Mouse (Mus musculus) left cerebral cortex, postnatal 4 days (tissue): ENCODE measurements around the gene Telo2. TPM values are rescaled to one million over a fixed set of nuclear protein-coding genes. Genes with fewer than 3 reads are reported as not detected.

ENCODE experiments used
- DNase-seq: peaks from one replicate; pipeline ENCODE4 v3.0.0-alpha.2; 2022
- intact Hi-C: fragments of 180-260 bp; cut with DNase I; formaldehyde crosslinking; loops from one replicate; pipeline ENCODE4 v1.15.1; 2025
- total RNA-seq, 2 experiments: library from RNA; stranded (reverse); gene quantifications; 2 replicates each; pipeline ENCODE4 v1.2.3; 2021

The Telo2 gene
- total RNA-seq, 2 experiments from 2014 or later, result 58.3 to 59.3 TPM

- intact Hi-C loops, result no loop called here
Observed at GRCm38 (mm10) chr17:25063261-25063660, 52.5 kb downstream of the Telo2 start.

GRCm38 (mm10) chr17:25057041-25057440, 58.7 kb downstream of the Telo2 start:
- DNase-seq, result no peak
- intact Hi-C loops, result no loop called here

More at GRCm38 (mm10) chr17:25063261-25063660, 52.5 kb downstream of the Telo2 start:
- DNase-seq, result peak; percentile 36

GRCm38 (mm10) chr17:25053274-25053673, 62.5 kb downstream of the Telo2 start:
- no peak for DNase-seq
- intact Hi-C loops, result no loop called here

Other genes with a start within 250 kb of the Telo2 start
- gene Igfals, start 250.0 kb downstream of the Telo2 start, total RNA-seq, result under 1 TPM in 1 of 2 experiments, not detected in 1; 0.22 TPM
- 10 to 100 TPM; 35.9 to 39.3 TPM for gene Nubp2, start 229.6 kb downstream of the Telo2 start, total RNA-seq
- gene Spsb3, start 229.3 kb downstream of the Telo2 start, total RNA-seq, result 10 to 100 TPM; 43.6 to 46.0 TPM
- 10 to 100 TPM; 36.2 to 36.4 TPM for gene Eme2, start 220.9 kb downstream of the Telo2 start, total RNA-seq
- gene Mrps34, start 220.9 kb downstream of the Telo2 start, total RNA-seq, result 10 to 100 TPM; 48.9 to 50.0 TPM
- 10 to 100 TPM; 38.7 to 43.0 TPM for gene Nme3, start 219.5 kb downstream of the Telo2 start, total RNA-seq
- gene Mapk8ip3, start 179.0 kb downstream of the Telo2 start, total RNA-seq, result 100 to 1,000 TPM; 255 to 270 TPM
- 10 to 100 TPM; 31.5 to 37.2 TPM for gene Jpt2, start 155.3 kb downstream of the Telo2 start, total RNA-seq
- gene Cramp1l, start 100.2 kb downstream of the Telo2 start, total RNA-seq, result 10 to 100 TPM; 27.7 to 29.0 TPM
- 10 to 100 TPM; 29.9 to 32.2 TPM for gene Ift140, start 99.9 kb downstream of the Telo2 start, total RNA-seq
- 1 to 10 TPM; 5.4 to 6.7 TPM for gene Tmem204, start 32.4 kb downstream of the Telo2 start, total RNA-seq
- gene Ptx4, start 4.8 kb upstream of the Telo2 start, total RNA-seq, result under 1 TPM; 0.32 to 0.34 TPM
- 10 to 100 TPM; 40.9 to 42.5 TPM for gene Clcn7, start 17.4 kb upstream of the Telo2 start, total RNA-seq
- gene Ccdc154, start 46.5 kb upstream of the Telo2 start, total RNA-seq, result under 1 TPM in 1 of 2 experiments, not detected in 1; 0.16 TPM
- not detected for gene Gm38655, start 59.5 kb upstream of the Telo2 start, total RNA-seq
- gene BC003965, start 68.6 kb upstream of the Telo2 start, total RNA-seq, result 10 to 100 TPM; 16.8 to 18.6 TPM
- 10 to 100 TPM; 23.5 to 26.9 TPM for gene Unkl, start 72.4 kb upstream of the Telo2 start, total RNA-seq
- 10 to 100 TPM; 54.6 to 56.0 TPM for gene Gnptg, start 124.2 kb upstream of the Telo2 start, total RNA-seq
- gene Tsr3, start 124.2 kb upstream of the Telo2 start, total RNA-seq, result 10 to 100 TPM; 29.7 to 33.8 TPM
- gene Baiap3, start 140.4 kb upstream of the Telo2 start, total RNA-seq, result 10 to 100 TPM in 1 of 2 experiments, 1 to 10 TPM in 1; 5.2 to 24.2 TPM
- 100 to 1,000 TPM; 297 to 302 TPM for gene Ube2i, start 158.7 kb upstream of the Telo2 start, total RNA-seq
- gene Prss34, start 182.4 kb upstream of the Telo2 start, total RNA-seq, result 1 to 10 TPM; 1.2 to 1.3 TPM
- gene Prss28, start 192.7 kb upstream of the Telo2 start, total RNA-seq, result not detected
- gene Prss29, start 202.7 kb upstream of the Telo2 start, total RNA-seq, result not detected
- gene Tpsab1, start 229.6 kb upstream of the Telo2 start, total RNA-seq, result 1 to 10 TPM in 1 of 2 experiments, under 1 TPM in 1; 0.62 to 2.5 TPM